Mouse (Mus musculus): ENCODE results near the gene Tmem43. TPM values are rescaled to one million over a fixed set of nuclear protein-coding genes. Genes with fewer than 3 reads are reported as not detected.

Tmem43 gene
- polyA plus RNA-seq (2017; shearing (Covaris generic)), result 47.1 TPM

DNA sequence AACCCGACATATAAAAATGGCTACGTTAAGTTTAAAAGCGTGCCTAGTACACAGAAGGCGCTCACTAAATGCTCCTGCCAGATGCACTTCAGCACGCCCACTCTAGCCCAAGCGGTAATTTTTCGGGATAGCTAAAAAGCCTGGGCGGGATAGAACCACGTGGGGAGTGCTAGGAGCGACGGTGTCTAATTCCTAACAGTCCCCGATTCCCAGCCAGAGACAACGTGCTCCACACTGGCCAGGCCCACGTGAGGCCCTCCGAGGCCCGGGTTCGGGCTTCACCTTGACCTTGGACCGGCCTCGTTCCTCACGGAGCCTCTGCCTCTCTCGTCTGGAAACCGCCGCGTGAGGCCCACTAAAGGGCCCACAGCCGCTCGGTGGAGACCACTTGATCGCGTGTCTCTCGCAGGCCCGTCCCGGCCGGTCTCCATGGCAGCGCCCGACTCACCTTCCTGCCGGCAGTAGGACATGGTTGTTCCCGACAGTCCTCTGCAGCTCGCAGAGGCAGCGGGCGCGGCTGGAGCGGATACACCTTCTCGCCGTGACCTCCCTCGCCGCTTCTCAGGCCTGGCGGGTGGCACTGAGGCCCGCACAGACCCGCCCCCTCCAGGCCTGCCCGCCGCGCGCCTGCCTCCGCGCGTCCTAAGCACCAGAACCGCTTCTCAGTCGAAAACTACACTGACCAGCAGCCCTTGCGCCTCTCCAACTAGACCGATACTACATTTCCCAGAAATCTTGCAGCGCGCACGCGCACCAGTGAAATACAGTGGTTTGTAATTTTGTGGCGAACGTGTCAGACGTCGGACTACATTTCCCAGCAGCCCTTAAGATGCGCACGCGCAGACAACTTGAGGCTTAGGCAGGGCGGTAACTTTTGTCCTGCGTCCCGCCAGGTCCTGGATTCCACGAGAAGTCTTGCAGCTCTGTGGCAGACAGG, at the start of gene Tmem43, which contains the start of gene Chchd4:
Gene Tmem43, plus strand, starts transcription at position 836 of the 937 bp plus-strand sequence.
Gene Chchd4, minus strand, starts transcription at position 679 of the 937 bp plus-strand sequence.

DNA sequence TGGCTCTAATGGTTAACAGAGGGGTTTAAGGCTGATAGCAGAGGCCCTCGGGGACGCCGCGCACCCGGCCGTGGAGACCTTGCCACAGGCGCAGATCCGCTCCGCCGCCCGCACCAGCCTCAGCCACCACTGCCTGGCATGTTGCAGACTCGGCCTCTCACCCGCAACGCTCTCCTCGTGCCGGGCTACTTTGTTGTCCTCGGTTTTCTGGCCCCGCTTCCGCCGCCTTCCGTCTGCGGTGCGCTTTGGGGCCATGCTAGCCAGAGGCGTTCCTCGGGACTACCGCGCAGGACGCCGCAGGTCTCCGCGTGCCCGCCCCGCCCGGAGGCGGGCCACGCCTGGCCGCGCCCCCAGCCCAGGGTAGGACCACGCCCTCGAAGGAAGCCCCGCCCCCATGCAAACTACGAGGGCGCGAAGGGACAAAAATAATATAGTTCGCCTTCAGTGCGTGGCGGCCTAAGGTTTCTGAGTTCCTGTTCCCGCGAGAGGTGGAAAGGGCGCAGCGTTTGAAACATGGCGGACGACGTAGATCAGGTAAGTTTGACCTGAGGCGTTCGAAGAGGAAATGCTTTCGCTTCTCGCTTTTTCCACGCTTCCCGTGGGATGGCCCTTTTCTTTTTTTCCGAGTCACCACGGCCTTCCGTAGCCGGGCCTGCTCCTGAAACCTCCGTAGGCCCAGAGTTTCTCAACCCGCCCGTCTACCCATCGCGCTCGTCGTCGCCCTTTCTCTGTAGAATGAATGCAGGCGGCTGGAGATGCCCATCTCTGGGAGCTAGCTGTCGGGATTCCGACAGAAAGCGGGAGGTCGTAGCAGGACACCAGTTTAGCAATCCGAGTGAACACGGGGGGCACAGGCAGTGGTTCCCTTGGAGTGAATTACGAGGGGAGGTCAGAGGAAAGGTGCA, 42.3 kb downstream of the Tmem43 start, which contains the start of the genes Xpc and Lsm3:
Gene Xpc, minus strand, starts transcription at position 344 of the 905 bp plus-strand sequence.
Gene Lsm3, plus strand, starts transcription at position 384 of the 905 bp plus-strand sequence.

Other genes with a start within 250 kb of the Tmem43 start
- not detected for gene Wnt7a, start 62.3 kb upstream of the Tmem43 start, polyA plus RNA-seq (2017; shearing (Covaris generic))
- gene Chchd4, start 157 bp upstream of the Tmem43 start, polyA plus RNA-seq (2017; shearing (Covaris generic)), result 11.9 TPM
- gene Xpc, start 42.2 kb downstream of the Tmem43 start, polyA plus RNA-seq (2017; shearing (Covaris generic)), result 21.1 TPM
- 97.1 TPM for gene Lsm3, start 42.2 kb downstream of the Tmem43 start, polyA plus RNA-seq (2017; shearing (Covaris generic))
- gene Slc6a6, start 210.3 kb downstream of the Tmem43 start, polyA plus RNA-seq (2017; shearing (Covaris generic)), result 104 TPM

All from naive thymus-derived CD4-positive, alpha-beta T cell, adult 5 months (primary cell).